Comparison of ENCODE assay signal across 24 mouse cellular contexts in genomic region chr6:13523463-13524202, GRCm38 (mm10).
DNase-seq lines count a peak whose midpoint lies in the region; TF ChIP-seq lines count a peak whose summit lies in the region.
"Had no signal": no experiment of that assay in that cellular context is flagged by ENCODE, and none has a peak within 500 bp of the region (broad histone marks: within the 10 kb centered on the region; RNA-seq: fewer than 3 reads in every experiment).

No protein-coding gene starts in this region.

- TF ChIP-seq EP300 in CH12.LX (IDR thresholded peaks at IDR 0.05; ENCODE audit: low read length) = no peak

- no peaks in the 10 kb centered on the region for H3K79me2 ChIP-seq in CH12.LX (replicated peaks; ENCODE audit: control insufficient read depth, extremely low read depth, insufficient read depth, poor library complexity, severe bottlenecking)

- no peak overlapping the region for H3K9ac ChIP-seq in CH12.LX (ENCODE audit: insufficient read depth, low read depth)
- H3K9ac ChIP-seq: embryonic facial prominence, embryonic 15.5 days; hindbrain, embryonic 14.5 days; limb, embryonic 12.5 days; liver, postnatal 0 days; neural tube, embryonic 15.5 days had no signal

- DNase-seq in layer of hippocampus, adult 11-12 months (ENCODE audit: low spot score) = peak; percentile 9
- DNase-seq in layer of hippocampus, postnatal 36 days = no peak
- peak; percentile 39 for DNase-seq in CH12.LX (ENCODE audit: extremely low read depth)
- peak; percentile 49 for DNase-seq in brain, embryonic 18.5 days (ENCODE audit: low read depth, low spot score)
- DNase-seq in splenic B cell, adult 2 months (ENCODE audit: low read depth, low spot score) = peak; percentile 46
- DNase-seq in heart, postnatal 36 days = no peak
- DNase-seq in gastrocnemius, postnatal 4 days (ENCODE audit: low spot score in 2 of 2) = no peak
- DNase-seq: adrenal gland, postnatal 14 days; cerebellum, adult 11-12 months; cerebellum, postnatal 25 days; embryo, embryonic 11 days; gastrocnemius, postnatal 25 days; heart, postnatal 4 days; kidney, adult 2 months; liver, postnatal 0 days; lung, postnatal 10 days; thymus, postnatal 14 days had no signal

- no peaks in the 10 kb centered on the region for H3K36me3 ChIP-seq in CH12.LX (replicated peaks in 1 of 2; ENCODE audit: control insufficient read depth in 1 of 2, insufficient read depth in 1 of 2, low read length in 1 of 2)
- H3K36me3 ChIP-seq in splenic B cell, adult 2 months (ENCODE audit: control insufficient read depth, insufficient read depth, low read length, poor library complexity, severe bottlenecking) = no peaks in the 10 kb centered on the region
- H3K36me3 ChIP-seq: embryonic facial prominence, embryonic 15.5 days; limb, embryonic 12.5 days; midbrain, embryonic 10.5 days; neural tube, embryonic 15.5 days had no signal

- peaks cover 4 to 6% of the 10 kb centered on the region in 2 experiments; a peak in 2 of 4 replicates for H3K4me1 ChIP-seq in CH12.LX (ENCODE audit: control insufficient read depth in 1 of 2, insufficient read depth in 2 of 2)
- H3K4me1 ChIP-seq: embryonic facial prominence, embryonic 15.5 days; limb, embryonic 12.5 days; midbrain, embryonic 10.5 days; neural tube, embryonic 15.5 days had no signal

- no peak overlapping the region for H3K27ac ChIP-seq in CH12.LX (ENCODE audit: insufficient read depth, low read depth)
- H3K27ac ChIP-seq: embryonic facial prominence, embryonic 15.5 days; hindbrain, embryonic 14.5 days; kidney, postnatal 0 days; limb, embryonic 12.5 days; midbrain, embryonic 10.5 days; neural tube, embryonic 15.5 days had no signal

- no peak overlapping the region for H3K4me2 ChIP-seq in CH12.LX (ENCODE audit: insufficient read depth, low read depth, poor library complexity, severe bottlenecking)
- H3K4me2 ChIP-seq: embryonic facial prominence, embryonic 15.5 days; hindbrain, embryonic 14.5 days; limb, embryonic 12.5 days; liver, embryonic 11.5 days; neural tube, embryonic 15.5 days had no signal

- no peaks in the 10 kb centered on the region for H3K9me3 ChIP-seq in CH12.LX (replicated peaks; ENCODE audit: low read length)
- H3K9me3 ChIP-seq: embryonic facial prominence, embryonic 15.5 days; limb, embryonic 12.5 days; neural tube, embryonic 15.5 days had no signal

- no peak overlapping the region for H3K4me3 ChIP-seq in CH12.LX (replicated peaks in 1 of 3; ENCODE audit: low read depth in 2 of 3, low read length in 2 of 3, poor library complexity in 1 of 3)
- H3K4me3 ChIP-seq: embryonic facial prominence, embryonic 15.5 days; limb, embryonic 12.5 days; midbrain, embryonic 10.5 days; neural tube, embryonic 15.5 days had no signal

- dilution Hi-C loops in CH12.LX (cut with MboI; ENCODE audit: extremely low pct_ligation_motif_present, extremely low pct_unique_long_range_greater_than_20kb, low sequenced_read_pairs) = no loop called here

- no peak for TF ChIP-seq CTCF in CH12.LX (conservative IDR thresholded peaks at IDR 0.05 in 1 of 2, IDR thresholded peaks at IDR 0.05 in 1 of 2; ENCODE audit: low read depth in 2 of 2, low read length in 2 of 2)

- intact Hi-C loops in heart, postnatal 36 days (cut with DNase I) = no loop called here

- TF ChIP-seq POLR2A in CH12.LX (IDR thresholded peaks at IDR 0.05; ENCODE audit: low read depth, low read length) = no peak

- TF ChIP-seq RAD21 in CH12.LX (IDR thresholded peaks at IDR 0.05; ENCODE audit: low read depth, low read length) = no peak

- in situ Hi-C loops in CH12.LX (cut with MboI; ENCODE audit: low pct_ligation_motif_present, low pct_unique_long_range_greater_than_20kb, low sequenced_read_pairs) = no loop called here

- H3K27me3 ChIP-seq in CH12.LX (replicated peaks) = no peaks in the 10 kb centered on the region
- no peaks in the 10 kb centered on the region for H3K27me3 ChIP-seq in splenic B cell, adult 2 months (ENCODE audit: control insufficient read depth, insufficient read depth, low read length, poor library complexity, severe bottlenecking)
- H3K27me3 ChIP-seq: embryonic facial prominence, embryonic 15.5 days; limb, embryonic 12.5 days; neural tube, embryonic 15.5 days had no signal

TF ChIP-seq in CH12.LX, 34 proteins besides CTCF, POLR2A, EP300 and RAD21:
- TF ChIP-seq KAT2A (IDR thresholded peaks at IDR 0.05; ENCODE audit: insufficient replicate concordance, low read length) = no peak
- TF ChIP-seq BHLHE40 (IDR thresholded peaks at IDR 0.05; ENCODE audit: low read depth, low read length) = no peak
- TF ChIP-seq JUN (IDR thresholded peaks at IDR 0.05; ENCODE audit: insufficient read depth, low read depth, low read length) = no peak
- TF ChIP-seq SIN3A (IDR thresholded peaks at IDR 0.05; ENCODE audit: low read length) = no peak
- no peak for TF ChIP-seq NELFE (IDR thresholded peaks at IDR 0.05; ENCODE audit: low read depth, low read length)
- TF ChIP-seq ZC3H11A (IDR thresholded peaks at IDR 0.05; ENCODE audit: low read depth, low read length) = no peak
- no peak for TF ChIP-seq RCOR1 (conservative IDR thresholded peaks at IDR 0.05; ENCODE audit: low read depth, low read length)
- TF ChIP-seq USF1 (IDR thresholded peaks at IDR 0.05; ENCODE audit: low read depth, low read length) = no peak
- no peak for TF ChIP-seq MAZ (IDR thresholded peaks at IDR 0.05; ENCODE audit: low read depth, low read length)
- TF ChIP-seq CHD1 (IDR thresholded peaks at IDR 0.05; ENCODE audit: low read depth, low read length) = no peak
- no peak for TF ChIP-seq ZMIZ1 (IDR thresholded peaks at IDR 0.05; ENCODE audit: low read depth, low read length)
- TF ChIP-seq HCFC1 (IDR thresholded peaks at IDR 0.05; ENCODE audit: low read depth, low read length) = no peak; the same call in 1 of the 2 replicates
- no peak for TF ChIP-seq NRF1 (IDR thresholded peaks at IDR 0.05; ENCODE audit: low read depth, low read length)

Comparison
In these comparisons a context has a peak if more than half of its experiments do, and no peak if none do; other contexts are left out.
1. DNase-seq: peak in layer of hippocampus, adult 11-12 months (single experiment), CH12.LX (single experiment), brain, embryonic 18.5 days (single experiment) and splenic B cell, adult 2 months (single experiment); none in layer of hippocampus, postnatal 36 days (0 of 2), heart, postnatal 36 days (0 of 2) and gastrocnemius, postnatal 4 days (0 of 2).